Mouse (Mus musculus): Measurements from ENCODE around the gene Gli3.

Gli3 gene

GRCm38 (mm10) chr13:15498338-15498737 is 35.3 kb downstream of the Gli3 start:
- DNase-seq, result no peak

GRCm38 (mm10) chr13:15510925-15511324 is 47.9 kb downstream of the Gli3 start:
- DNase-seq, result no peak

DNA sequence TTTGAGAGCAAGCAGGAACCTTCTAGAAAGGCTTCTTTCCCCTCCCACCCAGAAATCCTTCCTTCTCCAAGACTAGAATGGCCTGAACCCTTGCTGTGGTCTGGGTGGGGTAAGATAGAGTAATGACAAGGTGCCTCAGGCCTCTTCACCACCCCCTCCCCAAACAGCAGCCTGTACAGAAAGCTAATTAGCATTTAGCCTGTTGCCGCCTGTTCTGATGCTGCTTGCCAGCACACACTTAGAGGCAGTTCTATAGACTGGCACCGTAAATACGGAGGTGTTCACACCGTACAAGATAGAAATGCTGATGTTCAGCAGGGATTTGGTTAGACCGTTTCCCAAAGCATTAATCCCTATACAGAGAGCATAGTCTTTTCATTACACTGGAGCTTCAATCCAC is 50.1 kb downstream of the Gli3 start:
- no peak for DNase-seq

DNA sequence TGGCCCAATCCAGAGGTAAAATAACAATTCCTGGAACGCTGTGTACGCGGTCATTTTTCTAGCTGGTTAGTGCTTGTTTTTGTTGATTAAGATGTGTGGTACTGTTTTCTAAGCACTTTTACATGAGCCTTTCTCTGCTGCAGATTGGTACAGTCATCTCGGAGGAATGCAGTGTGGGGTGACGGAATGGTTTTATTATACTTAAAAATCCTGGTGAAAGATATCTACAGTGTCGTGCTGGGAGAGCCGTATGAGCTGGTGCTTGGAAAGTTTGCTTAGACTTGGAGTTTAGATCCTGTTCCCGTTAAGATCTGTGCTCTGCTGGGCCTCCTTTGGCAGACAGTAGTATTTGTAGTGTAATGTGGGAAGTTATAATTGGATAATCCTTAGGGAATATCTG is 51.0 kb downstream of the Gli3 start:
- DNase-seq, result no peak

DNA sequence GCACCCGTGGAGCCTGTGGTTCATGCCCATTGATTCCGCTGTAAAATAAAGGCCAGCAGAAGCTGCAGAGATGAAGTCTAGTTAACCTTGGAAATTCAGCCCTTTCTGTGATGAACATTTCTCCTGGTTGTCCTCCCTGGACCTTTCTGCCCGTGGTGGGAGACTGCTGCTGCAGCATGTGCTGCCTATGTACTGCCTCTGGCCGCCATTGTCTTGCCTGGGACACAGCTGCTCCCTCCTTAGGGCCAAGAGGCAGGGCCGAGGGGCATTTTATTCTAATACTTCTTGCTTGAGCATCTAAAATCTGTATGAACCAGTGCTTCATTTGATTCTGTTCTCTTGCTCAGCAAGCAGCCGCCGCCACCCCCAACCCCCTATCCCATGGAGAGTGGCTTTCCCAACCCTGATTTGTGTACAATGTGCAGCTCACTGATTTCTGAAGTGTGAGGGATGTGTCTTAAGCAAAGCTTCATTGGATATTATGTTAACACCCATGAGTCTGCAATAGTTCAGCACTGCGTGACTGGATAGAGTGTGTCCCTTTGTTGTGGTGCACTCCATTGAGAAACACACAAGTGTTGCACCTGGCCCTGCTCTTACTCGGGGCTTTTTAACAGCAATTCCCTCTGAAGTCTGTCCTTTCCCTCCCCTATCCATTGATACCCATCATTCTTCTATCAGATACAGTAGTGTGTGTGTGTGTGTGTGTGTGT is 54.2 kb downstream of the Gli3 start:
- no peak for DNase-seq

DNA sequence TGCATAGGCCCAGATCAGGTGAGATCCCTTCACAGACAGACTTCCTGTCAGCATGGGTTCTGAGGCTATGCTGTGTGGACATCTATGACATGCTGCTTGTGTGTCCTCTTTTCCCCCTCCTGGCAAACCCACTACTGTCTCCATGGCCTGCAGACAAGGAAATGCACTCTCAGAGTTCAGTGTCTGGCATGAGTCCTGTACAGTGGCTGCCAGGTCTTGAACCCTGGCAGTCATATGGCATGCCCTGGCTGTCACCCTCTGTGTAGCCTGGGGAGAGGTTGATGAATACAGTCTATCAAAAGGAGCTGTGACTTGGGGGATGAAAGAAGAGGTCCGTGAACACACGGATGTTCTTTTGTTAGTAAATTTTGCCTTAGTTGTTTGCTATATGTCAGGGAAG is 57.3 kb downstream of the Gli3 start:
- no peak for DNase-seq

GRCm38 (mm10) chr13:15522153-15522552 is 59.1 kb downstream of the Gli3 start:
- DNase-seq, result no peak

DNA sequence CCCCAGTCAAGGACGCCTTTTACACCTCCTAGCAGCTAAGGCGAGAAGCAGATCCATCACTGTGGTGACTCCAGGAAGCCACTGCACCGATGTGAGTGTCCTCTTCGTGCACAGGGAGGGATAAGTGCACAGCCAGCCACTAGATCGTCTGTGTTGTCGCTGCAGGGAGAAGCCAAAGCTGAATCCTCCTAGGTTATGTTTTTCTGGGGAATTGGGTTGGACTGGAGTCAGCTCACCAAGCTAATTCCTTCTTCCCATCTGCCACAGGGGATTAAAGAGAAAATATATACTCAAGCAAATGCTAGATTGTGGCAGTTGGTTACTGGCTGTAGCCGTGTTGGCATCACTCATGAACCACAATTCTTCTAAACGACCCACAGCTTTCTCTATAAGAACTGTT is 61.2 kb downstream of the Gli3 start:
- no peak for DNase-seq

- DNase-seq, result no peak
Measured at GRCm38 (mm10) chr13:15526691-15527090, 63.7 kb downstream of the Gli3 start.

DNA sequence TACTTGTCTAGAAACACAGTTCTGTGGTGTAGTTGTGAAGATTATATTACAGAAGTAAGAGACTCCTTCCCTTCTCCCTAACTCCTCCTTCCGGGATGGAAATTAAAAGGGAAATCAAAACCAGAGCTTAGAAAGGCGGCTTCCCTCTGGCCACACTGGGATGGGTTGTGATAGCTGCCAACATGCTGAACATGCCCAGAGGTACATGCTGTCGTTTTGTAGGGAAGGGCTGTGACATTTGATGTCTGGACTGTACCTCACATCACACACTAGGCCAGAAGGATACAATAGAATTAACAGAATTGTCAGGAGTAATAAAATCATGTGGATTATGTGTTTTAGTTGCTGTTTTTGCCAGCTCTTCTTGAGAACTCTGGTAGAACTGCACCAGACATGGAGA is 68.5 kb downstream of the Gli3 start:
- no peak for DNase-seq

- DNase-seq, result no peak
Measured at GRCm38 (mm10) chr13:15537206-15537605, 74.2 kb downstream of the Gli3 start.

DNA sequence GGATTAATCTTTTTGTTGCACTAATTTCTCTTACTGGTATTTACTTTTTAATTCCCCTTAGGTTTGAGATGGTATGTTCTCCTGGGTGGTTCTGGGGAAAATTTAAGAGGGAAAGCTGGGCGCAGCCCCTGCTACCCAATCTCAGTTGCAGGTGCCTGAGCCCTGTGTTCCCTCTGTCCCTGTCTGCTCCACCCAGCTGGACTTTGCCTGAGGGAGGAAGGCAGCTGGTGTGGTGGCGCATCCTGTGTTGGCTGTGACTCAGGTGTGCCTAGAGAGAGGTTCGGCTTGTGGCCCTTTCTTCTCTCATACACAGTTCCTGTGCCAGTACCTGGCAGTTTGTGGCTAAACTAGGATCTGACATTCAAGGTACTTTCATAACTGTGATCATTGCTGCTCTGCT is 74.6 kb downstream of the Gli3 start:
- DNase-seq, result no peak

- DNase-seq, result no peak
Measured at GRCm38 (mm10) chr13:15538389-15538788, 75.4 kb downstream of the Gli3 start.

GRCm38 (mm10) chr13:15542053-15542452 is 79.0 kb downstream of the Gli3 start:
- DNase-seq, result no peak

GRCm38 (mm10) chr13:15543169-15543887 is 80.3 kb downstream of the Gli3 start:
- no peak for DNase-seq

- no peak for DNase-seq
Measured at GRCm38 (mm10) chr13:15543888-15544640, 81.0 kb downstream of the Gli3 start.

DNA sequence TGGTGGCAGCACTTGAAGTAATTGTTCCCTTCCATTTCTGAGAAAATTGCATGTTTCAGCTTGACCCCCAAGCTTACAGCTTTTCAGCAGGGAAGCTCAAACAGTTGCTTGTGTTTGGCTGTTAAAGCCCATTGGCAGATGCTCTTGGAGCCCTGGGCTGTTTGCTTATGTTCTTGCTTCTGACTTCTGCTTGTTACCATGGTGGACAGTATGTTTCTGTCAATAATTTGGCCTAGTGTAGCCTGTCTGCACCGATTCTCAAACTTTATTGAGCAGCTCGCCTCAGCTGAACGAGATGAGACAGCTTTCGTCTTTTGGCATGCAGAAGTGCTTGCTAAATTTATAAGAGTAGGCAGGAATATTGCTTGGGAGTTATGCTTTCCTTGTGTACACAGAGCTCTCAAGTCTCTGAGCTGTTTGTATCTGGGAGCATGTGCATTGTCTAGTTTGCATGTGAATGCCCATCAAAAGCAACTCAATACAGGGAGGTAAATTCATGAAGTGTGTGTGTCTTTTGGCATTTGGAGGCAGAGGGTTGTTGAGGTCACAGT is 82.4 kb downstream of the Gli3 start:
- DNase-seq, result no peak

DNA sequence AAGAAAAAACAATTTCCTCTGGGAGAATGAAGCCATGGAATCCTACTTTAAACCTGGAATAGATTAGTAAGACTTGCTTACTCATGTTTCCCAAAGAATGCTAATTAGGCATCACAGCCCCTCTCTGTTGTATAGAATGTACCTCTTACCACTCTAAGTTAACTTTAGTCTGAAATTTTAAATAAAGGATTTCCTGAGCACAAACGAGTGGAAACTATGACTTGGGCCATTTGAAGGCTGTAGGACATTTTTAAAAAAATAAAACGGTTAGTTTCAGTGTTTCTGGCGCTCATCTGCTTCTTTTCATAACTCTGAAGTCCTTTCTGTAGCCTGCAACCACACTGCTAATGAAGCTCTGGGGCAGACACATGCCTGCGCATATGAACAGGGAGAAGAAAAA is 83.2 kb downstream of the Gli3 start:
- no peak for DNase-seq

DNA sequence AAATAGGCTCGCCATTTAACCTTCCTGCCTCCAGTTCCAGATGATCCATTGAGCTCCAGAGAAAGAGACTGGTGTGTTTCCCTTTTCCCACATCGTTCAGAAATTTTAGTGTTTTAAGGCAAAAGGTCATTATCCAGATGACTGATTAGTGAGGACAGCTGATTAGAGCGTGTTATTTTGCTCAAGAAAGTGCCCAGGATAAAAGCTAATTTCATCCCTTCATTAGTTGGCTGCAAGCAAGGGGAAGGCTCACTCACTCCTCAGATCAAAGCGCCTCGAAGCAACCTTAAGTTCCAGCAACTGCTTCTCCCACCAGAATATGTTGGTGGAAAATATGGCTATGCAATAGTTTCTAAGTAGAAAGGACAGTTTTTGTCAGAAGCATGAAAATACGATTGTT is 86.4 kb downstream of the Gli3 start:
- DNase-seq, result no peak

- DNase-seq, result no peak
Measured at GRCm38 (mm10) chr13:15550027-15550602, 87.1 kb downstream of the Gli3 start.

DNA sequence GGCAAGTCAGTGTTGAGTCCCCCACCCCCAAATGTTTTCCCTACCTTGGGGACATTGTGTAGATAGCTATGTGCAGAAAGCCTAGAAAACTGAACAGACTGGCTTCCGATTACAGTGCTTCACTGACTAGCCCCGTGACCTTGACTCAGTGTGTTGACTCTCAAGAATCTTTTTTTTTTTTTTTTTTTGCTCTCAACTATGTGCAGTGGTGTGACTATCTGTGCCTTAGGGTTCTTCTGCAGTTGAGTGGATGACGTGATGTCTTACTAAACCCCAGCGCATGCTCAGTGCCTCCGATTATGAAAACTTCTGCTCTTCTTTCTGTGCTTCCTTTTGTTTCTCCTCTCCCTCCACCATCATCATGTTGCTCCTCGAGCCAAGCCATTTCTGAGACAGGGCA is 87.7 kb downstream of the Gli3 start:
- DNase-seq, result no peak

DNA sequence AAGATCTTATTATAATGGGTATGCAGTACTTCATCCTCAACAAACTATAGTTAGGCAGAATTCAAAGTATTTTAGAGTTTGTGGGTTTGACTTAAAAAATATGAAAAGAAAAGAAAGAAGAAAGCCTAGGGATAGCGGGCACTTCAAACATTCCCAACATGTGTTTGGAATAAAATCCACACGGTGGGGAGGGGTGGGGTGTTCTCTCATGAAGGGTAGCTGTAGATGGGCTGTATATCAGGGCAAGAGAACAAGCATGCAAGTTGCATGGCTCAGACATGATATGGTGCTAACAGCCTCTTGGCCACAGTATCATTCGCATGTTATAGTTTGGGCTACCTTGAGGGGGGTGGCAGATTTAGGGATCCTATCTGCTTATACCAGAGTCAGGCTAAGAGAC is 89.0 kb downstream of the Gli3 start:
- DNase-seq, result no peak

DNA sequence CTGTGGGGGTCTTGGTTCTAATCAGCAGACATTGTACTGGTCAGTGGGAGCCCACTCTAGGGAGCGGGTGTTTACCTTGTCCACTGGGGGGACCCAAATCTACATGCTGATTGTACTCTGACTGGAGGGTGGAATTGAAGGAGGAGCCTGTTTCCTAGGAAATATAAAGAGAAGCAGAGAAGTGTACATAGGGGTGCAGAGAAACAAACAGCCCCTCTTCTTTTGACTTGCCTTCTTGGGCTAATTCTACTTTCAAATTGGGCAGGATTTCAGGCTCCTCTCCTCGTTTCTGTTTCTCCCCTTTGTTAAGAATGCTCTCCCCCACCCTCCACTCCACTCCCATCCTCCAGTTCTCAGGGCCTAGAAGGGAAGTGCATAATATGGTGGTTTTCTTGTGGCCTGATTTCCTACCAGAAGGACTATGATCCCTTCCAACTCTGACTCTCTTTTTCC is 93.6 kb downstream of the Gli3 start:
- DNase-seq, result no peak

Measured in right cerebral cortex, postnatal 25 days (tissue).